Mouse (Mus musculus) ES-E14 (cell line): Measurements from ENCODE around the gene Mtor.

ENCODE experiments used
- CHD2 ChIP-seq: IDR thresholded peaks from 2 replicates; pipeline ENCODE4 v1.6.1; 2014; ENCODE audit warnings: mild to moderate bottlenecking, low read depth, low read length, inconsistent platforms
- HCFC1 ChIP-seq: IDR thresholded peaks from 2 replicates; pipeline ENCODE4 v1.6.1; 2012; ENCODE audit warnings: low read length, inconsistent platforms, borderline replicate concordance; ENCODE audit not compliant: insufficient read depth
- ZC3H11A ChIP-seq: IDR thresholded peaks from 2 replicates; pipeline ENCODE4 v1.6.1; 2012; ENCODE audit warnings: low read depth, mild to moderate bottlenecking, inconsistent platforms, low read length, borderline replicate concordance

GRCm38 (mm10) chr4:148558297-148559000 lies 110.0 kb downstream of the Mtor start, which contains the start of gene Exosc10:
- peak; percentile 13; the same call in 1 of the 2 replicates for TF ChIP-seq HCFC1
- TF ChIP-seq ZC3H11A = no peak
- peak; percentile 95 for TF ChIP-seq CHD2
